Mouse (Mus musculus): Measurements from ENCODE around the gene Cenpx. TPM values are rescaled to one million over a fixed set of nuclear protein-coding genes. Genes with fewer than 3 reads are reported as not detected.

Gene Cenpx
- polyA plus RNA-seq, 1 experiment from 2014 or later: 88.8 TPM

Other genes starting within 250 kb of the Cenpx start
- 51.5 and 58.7 TPM in 2 replicates for gene Arl16, start 246.1 kb downstream of the Cenpx start, polyA plus RNA-seq (2015; fragmentation: Nextera tagmentation; extraction: Ambion mirVana)
- 118 and 130 TPM in 2 replicates for gene Mrpl12, start 229.1 kb downstream of the Cenpx start, polyA plus RNA-seq (2015; fragmentation: Nextera tagmentation; extraction: Ambion mirVana)
- 23.1 and 24.8 TPM in 2 replicates for gene Slc25a10, start 221.9 kb downstream of the Cenpx start, polyA plus RNA-seq (2015; fragmentation: Nextera tagmentation; extraction: Ambion mirVana)
- 0.13 and 0.31 TPM in 2 replicates for gene Gcgr, start 183.0 kb downstream of the Cenpx start, polyA plus RNA-seq (2015; fragmentation: Nextera tagmentation; extraction: Ambion mirVana)
- 232 and 233 TPM in 2 replicates for gene Mcrip1, start 164.0 kb downstream of the Cenpx start, polyA plus RNA-seq (2015; fragmentation: Nextera tagmentation; extraction: Ambion mirVana)
- not detected in 2 replicates for gene Ppp1r27, start 162.6 kb downstream of the Cenpx start, polyA plus RNA-seq (2015; fragmentation: Nextera tagmentation; extraction: Ambion mirVana)
- 233 and 257 TPM in 2 replicates for gene P4hb, start 140.5 kb downstream of the Cenpx start, polyA plus RNA-seq (2015; fragmentation: Nextera tagmentation; extraction: Ambion mirVana)
- 439 and 443 TPM in 2 replicates for gene Arhgdia, start 132.1 kb downstream of the Cenpx start, polyA plus RNA-seq (2015; fragmentation: Nextera tagmentation; extraction: Ambion mirVana)
- gene Alyref, start 115.4 kb downstream of the Cenpx start, polyA plus RNA-seq (2015; fragmentation: Nextera tagmentation; extraction: Ambion mirVana): 194 and 223 TPM in 2 replicates
- 189 and 196 TPM in 2 replicates for gene Anapc11, start 115.3 kb downstream of the Cenpx start, polyA plus RNA-seq (2015; fragmentation: Nextera tagmentation; extraction: Ambion mirVana)
- not detected in 2 replicates for gene Npb, start 105.3 kb downstream of the Cenpx start, polyA plus RNA-seq (2015; fragmentation: Nextera tagmentation; extraction: Ambion mirVana)
- 218 and 239 TPM in 2 replicates for gene Pcyt2, start 95.8 kb downstream of the Cenpx start, polyA plus RNA-seq (2015; fragmentation: Nextera tagmentation; extraction: Ambion mirVana)
- gene Sirt7, start 88.5 kb downstream of the Cenpx start, polyA plus RNA-seq (2015; fragmentation: Nextera tagmentation; extraction: Ambion mirVana): 39.3 and 46.2 TPM in 2 replicates
- 37.5 and 39.1 TPM in 2 replicates for gene Mafg, start 80.1 kb downstream of the Cenpx start, polyA plus RNA-seq (2015; fragmentation: Nextera tagmentation; extraction: Ambion mirVana)
- gene Pycr1, start 70.0 kb downstream of the Cenpx start, polyA plus RNA-seq (2015; fragmentation: Nextera tagmentation; extraction: Ambion mirVana): 18.1 TPM in 2 replicates
- 1.1 TPM in 2 replicates for gene Myadml2, start 65.6 kb downstream of the Cenpx start, polyA plus RNA-seq (2015; fragmentation: Nextera tagmentation; extraction: Ambion mirVana)
- 1.1 and 1.9 TPM in 2 replicates for gene Notum, start 52.6 kb downstream of the Cenpx start, polyA plus RNA-seq (2015; fragmentation: Nextera tagmentation; extraction: Ambion mirVana)
- 144 and 145 TPM in 2 replicates for gene Aspscr1, start 40.8 kb downstream of the Cenpx start, polyA plus RNA-seq (2015; fragmentation: Nextera tagmentation; extraction: Ambion mirVana)
- gene Lrrc45, start 187 bp upstream of the Cenpx start, polyA plus RNA-seq (2015; fragmentation: Nextera tagmentation; extraction: Ambion mirVana): 86.6 and 87.9 TPM in 2 replicates
- gene Rac3, start 7.7 kb upstream of the Cenpx start, polyA plus RNA-seq (2015; fragmentation: Nextera tagmentation; extraction: Ambion mirVana): 624 and 719 TPM in 2 replicates
- gene Dcxr, start 13.5 kb upstream of the Cenpx start, polyA plus RNA-seq (2015; fragmentation: Nextera tagmentation; extraction: Ambion mirVana): 5.8 and 7.0 TPM in 2 replicates
- 0.87 and 1.6 TPM in 2 replicates for gene Cbr2, start 18.4 kb upstream of the Cenpx start, polyA plus RNA-seq (2015; fragmentation: Nextera tagmentation; extraction: Ambion mirVana)
- gene Hmga1b, start 49.1 kb upstream of the Cenpx start, polyA plus RNA-seq (2015; fragmentation: Nextera tagmentation; extraction: Ambion mirVana): 1.3 and 2.8 TPM in 2 replicates
- gene Rfng, start 70.5 kb upstream of the Cenpx start, polyA plus RNA-seq (2015; fragmentation: Nextera tagmentation; extraction: Ambion mirVana): 133 and 145 TPM in 2 replicates
- 270 and 288 TPM in 2 replicates for gene Gps1, start 70.5 kb upstream of the Cenpx start, polyA plus RNA-seq (2015; fragmentation: Nextera tagmentation; extraction: Ambion mirVana)
- gene Dus1l, start 82.7 kb upstream of the Cenpx start, polyA plus RNA-seq (2015; fragmentation: Nextera tagmentation; extraction: Ambion mirVana): 38.1 and 42.2 TPM in 2 replicates
- 102 and 108 TPM in 2 replicates for gene Fasn, start 110.8 kb upstream of the Cenpx start, polyA plus RNA-seq (2015; fragmentation: Nextera tagmentation; extraction: Ambion mirVana)
- 6.8 and 7.1 TPM in 2 replicates for gene Ccdc57, start 219.1 kb upstream of the Cenpx start, polyA plus RNA-seq (2015; fragmentation: Nextera tagmentation; extraction: Ambion mirVana)
- gene Slc16a3, start 234.7 kb upstream of the Cenpx start, polyA plus RNA-seq (2015; fragmentation: Nextera tagmentation; extraction: Ambion mirVana): 9.0 and 10.0 TPM in 2 replicates

Data from midbrain, embryonic 16.5 days (tissue).